Mouse (Mus musculus) ES-E14 (cell line): ENCODE measurements around the gene H2-DMb2. TPM values are rescaled to one million over a fixed set of nuclear protein-coding genes. Genes with fewer than 3 reads are reported as not detected.

ENCODE experiments used
- DNase-seq: peaks from one replicate; pipeline ENCODE4 v3.0.0-alpha.2; 2013; ENCODE audit warnings: low read depth, low spot score
- H3K27ac ChIP-seq: 2 replicates; pipeline ENCODE4 v1.5.1; 2012; ENCODE audit warnings: low read depth, mild to moderate bottlenecking, low read length, moderate library complexity, mixed read lengths; ENCODE audit not compliant: poor library complexity, insufficient read depth, severe bottlenecking
- H3K36me3 ChIP-seq: 2 replicates; pipeline ENCODE4 v1.6.1; 2012; ENCODE audit warnings: mild to moderate bottlenecking, low read length, moderate library complexity, mixed read lengths; ENCODE audit not compliant: control insufficient read depth, poor library complexity, insufficient read depth, severe bottlenecking
- H3K4me1 ChIP-seq, 2 experiments: fragments of 150-350 bp in 1 of 2; sonication (generic) in 1 of 2; 2 replicates each; pipeline ENCODE4 v1.6.1; 2012; ENCODE audit warnings: low read length in 2 of 2, mild to moderate bottlenecking in 1 of 2, mixed read lengths in 1 of 2; ENCODE audit not compliant: control insufficient read depth in 2 of 2, insufficient read depth in 2 of 2, poor library complexity in 1 of 2
- H3K4me3 ChIP-seq, 2 experiments: fragments of 150-350 bp in 1 of 2; sonication (generic) in 1 of 2; 2 replicates each; pipeline ENCODE4 v1.5.1; 2012; ENCODE audit warnings: low read length in 2 of 2, low read depth in 1 of 2, mild to moderate bottlenecking in 1 of 2, mixed read lengths in 1 of 2; ENCODE audit not compliant: insufficient read depth in 1 of 2, poor library complexity in 1 of 2, severe bottlenecking in 1 of 2
- H3K9ac ChIP-seq: 2 replicates; pipeline ENCODE4 v1.6.1; 2012; ENCODE audit warnings: low read depth, mild to moderate bottlenecking, low read length, mixed read lengths; ENCODE audit not compliant: poor library complexity, insufficient read depth, severe bottlenecking
- H3K9me3 ChIP-seq: fragments of 150-350 bp; sonication (generic); 2 replicates; pipeline ENCODE4 v1.6.1; 2012; ENCODE audit warnings: low read depth, mild to moderate bottlenecking, low read length; ENCODE audit not compliant: control insufficient read depth, insufficient read depth
- CHD2 ChIP-seq: IDR thresholded peaks from 2 replicates; pipeline ENCODE4 v1.6.1; 2014; ENCODE audit warnings: mild to moderate bottlenecking, low read depth, low read length, inconsistent platforms
- HCFC1 ChIP-seq: IDR thresholded peaks from 2 replicates; pipeline ENCODE4 v1.6.1; 2012; ENCODE audit warnings: low read length, inconsistent platforms, borderline replicate concordance; ENCODE audit not compliant: insufficient read depth
- MAFK ChIP-seq: IDR thresholded peaks from 2 replicates; pipeline ENCODE4 v1.6.1; 2014; ENCODE audit warnings: mild to moderate bottlenecking, low read depth, low read length, inconsistent platforms; ENCODE audit not compliant: insufficient read depth
- ZC3H11A ChIP-seq: IDR thresholded peaks from 2 replicates; pipeline ENCODE4 v1.6.1; 2012; ENCODE audit warnings: low read depth, mild to moderate bottlenecking, inconsistent platforms, low read length, borderline replicate concordance
- ZNF384 ChIP-seq: IDR thresholded peaks from 2 replicates; pipeline ENCODE4 v1.6.1; 2012; ENCODE audit warnings: low read depth, low read length, inconsistent platforms
- in situ Hi-C, 2 experiments: fragments of 600-800 bp; cut with MboI; formaldehyde crosslinking; loops; one replicate each; pipeline ENCODE4 v1.15.1; 2025; ENCODE audit warnings: low sequenced_read_pairs in 2 of 2, inconsistent platforms in 1 of 2; ENCODE audit not compliant: unreplicated experiment in 2 of 2
- total RNA-seq: library from RNA; depleted of rRNA; stranded (reverse); fragments of 300-350 nt; gene quantifications from 2 replicates; pipeline ENCODE4 v1.2.3, GENCODE M21; 2012

The H2-DMb2 gene
- total RNA-seq, 1 experiment: 0.31 TPM

- H3K27ac ChIP-seq: no peak overlapping the region
- no peak overlapping the region for H3K9ac ChIP-seq
- no peaks in the 10 kb centered on the region for H3K9me3 ChIP-seq
- in situ Hi-C loops: no loop called here
- no peaks in the 10 kb centered on the region for H3K36me3 ChIP-seq
- no peaks in the 10 kb centered on the region for H3K4me1 ChIP-seq
- TF ChIP-seq MAFK (no peak), ZC3H11A (peak; percentile 30; the same call in 1 of the 2 replicates), HCFC1 (no peak)
- DNase-seq: peak; percentile 60
- H3K4me3 ChIP-seq: no peak overlapping the region
These were observed 27.9 kb downstream of the H2-DMb2 start for GRCm38 (mm10) chr17:34170877-34171498.

- H3K4me1 ChIP-seq: no peaks in the 10 kb centered on the region
- TF ChIP-seq ZNF384 (no peak), HCFC1 (no peak), CHD2 (no peak), ZC3H11A (no peak), MAFK (no peak)
- no peak overlapping the region for H3K4me3 ChIP-seq
- H3K9me3 ChIP-seq: no peaks in the 10 kb centered on the region
- no peak overlapping the region for H3K27ac ChIP-seq
- DNase-seq: no peak
- H3K36me3 ChIP-seq: no peaks in the 10 kb centered on the region
- no peak overlapping the region for H3K9ac ChIP-seq
- in situ Hi-C loops: no loop called here
These were observed 29.4 kb downstream of the H2-DMb2 start for GRCm38 (mm10) chr17:34172528-34172927.

GRCm38 (mm10) chr17:34174075-34174474 lies 31.0 kb downstream of the H2-DMb2 start:
- no peak overlapping the region for H3K9ac ChIP-seq
- in situ Hi-C loops: no loop called here
- H3K27ac ChIP-seq: no peak overlapping the region
- no peak overlapping the region for H3K4me3 ChIP-seq
- no peaks in the 10 kb centered on the region for H3K4me1 ChIP-seq
- no peak for DNase-seq
- no peak for TF ChIP-seq ZC3H11A
- H3K36me3 ChIP-seq: no peaks in the 10 kb centered on the region
- H3K9me3 ChIP-seq: no peaks in the 10 kb centered on the region

GRCm38 (mm10) chr17:34177179-34177578 lies 34.1 kb downstream of the H2-DMb2 start:
- TF ChIP-seq HCFC1 (no peak), ZNF384 (no peak)
- H3K9ac ChIP-seq: no peak overlapping the region
- no peak overlapping the region for H3K4me3 ChIP-seq
- no peak overlapping the region for H3K27ac ChIP-seq
- no peaks in the 10 kb centered on the region for H3K36me3 ChIP-seq
- no peaks in the 10 kb centered on the region for H3K4me1 ChIP-seq
- H3K9me3 ChIP-seq: no peaks in the 10 kb centered on the region
- in situ Hi-C loops: no loop called here
- no peak for DNase-seq

- no peak for DNase-seq
- no peak overlapping the region for H3K4me3 ChIP-seq
- TF ChIP-seq CHD2 (no peak), MAFK (no peak), ZC3H11A (no peak), ZNF384 (no peak), HCFC1 (no peak)
- no peak overlapping the region for H3K9ac ChIP-seq
- in situ Hi-C loops: no loop called here
- no peaks in the 10 kb centered on the region for H3K4me1 ChIP-seq
- no peaks in the 10 kb centered on the region for H3K36me3 ChIP-seq
- no peak overlapping the region for H3K27ac ChIP-seq
- no peaks in the 10 kb centered on the region for H3K9me3 ChIP-seq
These were observed 35.9 kb downstream of the H2-DMb2 start for GRCm38 (mm10) chr17:34179019-34179418.
